Mouse (Mus musculus) liver (tissue): Measurements from ENCODE around the gene Slc20a1.

Experiments
- DNase-seq: peaks from one replicate; pipeline ENCODE4 v3.0.0-alpha.2; 2020; ENCODE audit warnings: mixed read lengths

Gene Slc20a1

DNA sequence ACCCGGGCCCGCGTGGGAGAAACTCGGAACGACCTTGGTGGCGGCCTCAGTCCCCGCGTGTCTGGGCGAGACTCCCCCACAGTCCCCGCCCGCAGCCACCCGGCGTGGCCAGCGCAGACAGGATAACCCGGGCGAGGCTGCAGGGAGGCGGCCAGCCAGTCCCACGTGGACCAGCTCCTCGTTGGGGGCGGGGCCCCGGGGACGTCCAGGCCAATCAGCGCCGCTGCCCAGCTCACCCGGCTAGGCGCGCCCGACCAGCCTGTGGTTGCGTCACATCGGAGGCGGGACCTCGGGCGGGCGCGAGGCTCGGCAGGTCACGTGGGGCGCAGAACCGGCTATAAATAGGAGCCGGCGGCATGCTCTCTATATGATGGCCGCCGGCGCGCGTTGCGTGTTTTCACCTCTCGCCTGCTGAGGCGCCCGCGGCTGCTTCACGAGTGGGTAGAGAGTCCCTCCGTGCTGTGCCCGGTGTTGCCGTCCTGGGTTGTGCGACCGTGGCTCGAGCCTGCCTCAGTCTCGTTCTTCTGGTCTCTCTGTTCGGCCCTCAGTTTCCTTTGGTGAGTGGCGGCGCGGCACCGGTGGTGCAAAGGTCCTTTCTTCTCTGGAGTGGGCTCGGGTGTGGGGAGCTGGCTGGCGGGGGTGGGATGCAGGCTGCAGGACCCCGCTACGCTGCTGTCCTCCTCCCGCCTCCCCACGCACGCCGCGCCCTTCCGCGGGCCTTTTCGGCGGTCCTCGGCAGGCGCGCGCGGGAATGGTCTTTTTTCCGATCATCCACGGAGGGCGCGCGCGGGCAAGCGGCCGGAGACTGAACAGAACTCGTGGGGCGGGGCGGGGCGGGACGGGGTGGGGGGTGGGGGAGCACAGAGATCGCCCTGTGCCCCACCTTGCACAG, at the start of gene Slc20a1:
Gene Slc20a1, plus strand, starts transcription at position 329 of the 892 bp plus-strand sequence.
- DNase-seq = peak; percentile 100

DNA sequence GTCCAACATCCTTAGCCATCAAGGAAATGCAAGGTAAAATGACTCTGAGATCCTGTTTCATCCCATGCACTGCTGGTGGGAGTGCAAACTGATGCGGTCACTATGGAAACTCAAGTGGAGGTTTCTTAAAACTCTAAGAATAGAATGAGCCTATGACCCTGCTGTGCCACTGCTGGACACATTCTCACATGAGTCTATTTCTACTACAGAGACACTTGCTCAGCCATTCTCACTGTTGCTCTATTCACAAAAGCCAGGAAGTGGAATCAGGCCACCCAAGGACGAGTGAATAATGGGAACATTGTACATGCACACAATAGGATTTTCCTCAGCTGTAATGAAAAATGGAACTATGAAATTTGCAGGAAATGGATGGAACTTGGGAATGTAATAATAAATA, 49.7 kb upstream of the Slc20a1 start:
- DNase-seq = no peak

- DNase-seq = no peak
These were observed 48.2 kb upstream of the Slc20a1 start for GRCm38 (mm10) chr2:129150386-129150785.

- DNase-seq = no peak
These were observed 47.5 kb upstream of the Slc20a1 start for GRCm38 (mm10) chr2:129151111-129151510.

GRCm38 (mm10) chr2:129152751-129153150, 45.8 kb upstream of the Slc20a1 start:
- DNase-seq = no peak

DNA sequence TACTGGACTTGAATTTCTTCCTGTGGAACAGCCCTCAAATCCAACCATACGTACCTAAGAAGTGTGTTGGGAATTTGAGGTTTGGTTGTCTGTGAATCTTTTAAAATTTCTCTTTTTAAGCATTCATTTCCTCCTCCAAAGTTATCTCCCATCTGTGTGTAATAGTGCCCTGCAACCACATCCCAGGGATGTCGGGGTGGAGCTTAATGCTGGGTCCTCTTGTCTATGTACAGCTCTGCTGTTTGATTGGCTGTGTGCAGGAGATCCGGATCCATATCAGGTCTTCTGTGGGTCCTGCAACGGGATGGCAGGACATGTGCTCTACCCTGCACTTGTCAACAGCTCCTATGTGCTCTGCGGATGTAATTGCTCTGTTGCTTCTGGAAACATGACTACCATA, 33.7 kb upstream of the Slc20a1 start:
- DNase-seq = no peak

DNA sequence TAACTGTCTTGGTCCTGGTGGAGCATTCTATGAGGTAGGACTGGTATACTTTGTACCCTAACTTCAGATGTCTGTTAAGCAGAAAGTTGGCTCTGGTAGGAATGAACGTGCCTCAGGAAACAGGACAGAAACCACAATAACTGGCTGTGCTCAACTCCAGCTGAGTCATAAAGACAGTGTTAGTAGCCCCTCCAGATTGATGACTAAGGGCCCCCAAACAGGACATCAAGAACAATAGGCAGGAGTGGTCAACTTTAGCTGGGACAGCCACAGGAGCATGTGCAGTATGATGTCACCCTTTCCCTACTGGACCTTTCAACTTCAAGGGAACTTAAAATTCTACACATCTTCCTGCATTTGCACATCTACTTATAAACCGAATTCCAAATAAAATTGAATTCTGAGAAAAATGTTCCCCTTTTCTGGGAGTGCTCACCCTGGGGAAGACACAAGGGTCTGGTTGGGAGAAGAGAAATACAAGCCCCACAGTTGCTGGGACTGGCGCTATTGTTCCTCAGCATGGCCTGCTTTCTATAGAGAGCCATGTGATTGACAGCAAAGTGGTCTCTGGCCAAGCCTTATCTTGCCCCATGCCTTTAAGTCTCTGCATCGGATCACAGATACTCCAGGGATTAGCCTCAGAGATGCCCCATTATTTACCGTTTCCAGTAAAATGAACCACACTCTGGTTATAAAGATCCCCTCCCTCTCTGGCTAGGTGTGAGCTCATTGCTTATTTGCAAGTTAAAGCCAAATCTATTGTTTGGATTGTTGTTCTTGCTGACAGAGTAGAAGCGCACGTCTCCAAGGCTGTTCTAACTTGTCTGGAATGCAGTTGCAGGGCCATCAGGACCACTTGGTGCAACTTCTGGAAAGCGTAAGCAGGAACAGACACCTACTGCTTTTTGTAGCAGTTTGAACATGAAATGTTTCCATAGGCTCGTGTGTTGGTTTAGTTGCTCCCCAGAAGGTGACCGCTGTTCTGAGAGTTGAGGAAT, 31.8 kb upstream of the Slc20a1 start:
- DNase-seq = no peak

- DNase-seq = no peak
These were observed 25.2 kb upstream of the Slc20a1 start for GRCm38 (mm10) chr2:129173386-129173785.

- peak; percentile 57 for DNase-seq
These were observed 24.1 kb upstream of the Slc20a1 start for GRCm38 (mm10) chr2:129174474-129174873.

DNA sequence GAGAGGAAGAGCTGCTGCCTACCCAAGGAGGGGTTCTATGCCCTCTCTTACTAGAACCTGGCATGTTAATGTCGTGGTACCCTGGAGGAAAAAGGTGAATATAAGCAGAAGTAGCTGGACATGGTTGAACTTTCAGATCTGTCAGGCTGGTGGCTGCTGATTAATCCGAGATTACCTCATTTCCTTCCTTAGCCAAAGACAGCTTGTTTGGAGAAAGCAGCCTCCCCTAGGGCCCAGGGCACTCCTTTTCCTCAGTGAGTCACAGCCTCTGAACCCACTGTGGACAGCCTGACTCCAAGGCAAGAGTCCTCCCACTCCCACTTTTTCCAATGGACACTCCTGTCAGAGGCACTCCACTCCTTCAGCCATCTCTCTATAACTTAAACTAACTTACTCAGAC, 22.9 kb upstream of the Slc20a1 start:
- no peak for DNase-seq

DNA sequence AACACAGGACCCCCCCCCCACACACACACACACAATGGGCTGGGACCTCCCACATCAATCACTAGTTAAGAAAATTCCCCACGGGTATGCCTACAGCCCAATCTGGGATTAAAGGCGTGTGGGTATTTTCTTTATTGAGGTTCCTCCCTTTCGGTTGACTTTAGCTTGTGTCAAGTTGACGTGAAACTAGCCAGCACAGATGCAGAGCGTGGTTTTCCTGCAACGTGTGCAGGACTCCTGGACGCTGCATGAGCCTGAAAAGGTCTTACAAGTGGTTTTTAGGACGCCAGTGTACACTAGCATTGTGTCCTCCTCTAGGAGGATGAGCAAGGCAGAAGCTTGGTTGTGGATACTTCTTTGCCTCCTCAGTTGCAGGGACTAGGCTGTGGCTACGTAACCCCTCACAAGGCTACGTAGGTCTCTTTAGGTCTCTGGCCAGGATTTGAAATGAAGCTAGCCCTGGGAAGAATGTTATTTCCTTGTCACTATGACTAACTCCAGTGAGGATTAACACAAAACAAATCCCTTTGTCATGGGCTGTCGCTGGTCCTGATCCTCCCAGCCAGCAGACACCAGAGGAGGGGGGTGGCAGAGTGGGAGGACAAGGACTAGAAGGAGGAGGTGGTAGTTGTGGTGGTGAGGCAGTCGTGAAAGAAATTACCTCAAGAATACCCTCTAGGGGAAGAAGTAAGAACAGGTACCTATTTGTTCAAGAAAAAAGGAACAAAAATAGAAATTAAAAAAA, 21.7 kb upstream of the Slc20a1 start:
- DNase-seq = no peak

DNA sequence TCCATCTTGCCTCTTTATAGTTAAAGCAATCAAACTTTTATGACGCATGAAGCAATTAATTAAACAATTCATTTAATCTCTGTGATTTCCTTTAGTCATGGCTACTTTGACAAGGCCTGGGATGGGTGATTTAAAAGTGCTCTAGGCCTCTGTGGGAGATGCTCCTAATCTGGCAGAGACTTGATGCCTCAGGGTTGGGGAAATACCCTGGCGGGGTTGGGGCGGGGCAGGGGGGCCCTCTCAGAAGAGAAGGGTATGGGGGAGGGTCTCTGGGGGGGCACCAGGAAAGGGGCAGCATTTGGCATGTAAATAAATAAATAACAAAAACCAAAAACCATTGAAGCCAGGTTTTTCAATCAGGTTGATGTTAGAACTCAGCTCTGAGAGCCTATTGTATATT, 20.9 kb upstream of the Slc20a1 start:
- no peak for DNase-seq

DNA sequence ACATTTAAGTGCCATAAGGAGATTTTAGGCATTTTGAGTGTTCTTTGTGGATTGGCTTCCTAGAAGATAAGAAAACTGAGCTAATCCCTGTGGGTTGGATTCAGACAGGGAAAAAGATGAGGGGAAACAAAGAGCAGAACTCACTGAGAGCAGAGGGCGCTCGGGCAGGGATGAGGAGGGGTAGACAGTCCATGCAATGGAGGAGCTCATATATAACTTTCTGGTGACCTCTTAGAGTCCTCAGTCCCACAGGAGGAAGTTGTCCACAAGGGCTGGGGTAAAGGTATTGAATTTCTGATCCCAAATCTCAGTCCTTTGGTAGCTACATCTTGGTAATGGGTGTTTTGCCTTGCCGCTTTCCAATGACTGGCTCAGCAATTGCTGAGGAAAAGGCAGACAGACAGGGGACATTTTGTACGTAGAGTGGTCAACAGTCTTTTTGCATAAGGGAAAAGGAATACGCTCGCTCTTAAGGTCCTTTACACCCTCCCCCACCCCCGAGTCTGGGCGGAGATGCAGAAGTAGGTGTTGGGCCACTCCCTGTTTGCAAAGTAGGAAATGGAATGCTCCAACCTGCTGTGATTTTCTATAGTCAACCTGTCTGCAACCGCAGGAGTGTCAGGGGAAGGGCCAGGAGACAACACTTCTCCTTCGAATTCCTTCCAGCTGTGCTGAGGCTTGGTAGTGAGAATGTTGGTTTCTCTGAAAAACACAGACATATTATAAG, 20.2 kb upstream of the Slc20a1 start:
- no peak for DNase-seq

DNA sequence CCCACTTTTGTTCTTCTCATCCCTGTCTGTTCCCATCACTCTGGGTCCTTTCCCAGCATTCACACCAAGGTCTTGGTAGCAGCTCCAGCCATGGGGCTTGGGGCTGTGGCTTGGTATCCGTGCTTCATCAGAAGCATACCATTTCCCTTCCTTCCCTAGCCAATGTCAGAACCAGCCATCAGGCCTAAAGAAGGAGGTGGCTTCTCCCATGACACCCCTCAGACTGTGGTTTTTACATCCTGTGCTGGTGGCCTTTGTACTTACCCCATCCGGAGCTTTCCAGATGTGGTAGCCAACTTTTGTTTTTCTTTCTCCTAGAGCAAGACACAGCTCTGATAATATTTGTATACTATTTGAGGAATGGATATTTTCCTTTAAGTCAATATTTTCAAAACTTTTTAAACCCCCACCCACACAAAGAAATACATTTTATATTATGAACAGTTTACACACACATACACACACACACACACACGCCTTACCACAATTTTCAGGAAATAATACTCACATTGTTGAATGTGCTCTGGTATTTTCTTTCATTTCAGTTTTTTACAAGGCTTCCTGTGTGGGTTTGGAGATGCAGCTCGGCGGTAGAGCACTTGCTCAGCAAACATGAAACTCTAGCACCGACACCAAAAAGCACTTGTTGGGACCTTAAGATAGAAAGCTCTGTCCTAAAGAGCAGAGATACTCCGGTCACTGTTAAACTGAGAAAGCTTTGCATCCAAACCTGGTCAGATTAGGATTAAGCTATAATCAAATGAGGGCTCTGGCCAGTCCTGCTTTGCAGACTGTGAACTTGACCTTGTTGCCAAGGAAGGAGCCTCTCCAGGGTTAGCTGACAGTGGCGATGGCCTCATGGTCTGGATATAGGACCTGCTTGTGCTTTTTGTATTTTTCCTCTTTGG, 18.4 kb upstream of the Slc20a1 start:
- no peak for DNase-seq

- DNase-seq = peak; percentile 49
These were observed 17.1 kb upstream of the Slc20a1 start for GRCm38 (mm10) chr2:129181509-129181908.

DNA sequence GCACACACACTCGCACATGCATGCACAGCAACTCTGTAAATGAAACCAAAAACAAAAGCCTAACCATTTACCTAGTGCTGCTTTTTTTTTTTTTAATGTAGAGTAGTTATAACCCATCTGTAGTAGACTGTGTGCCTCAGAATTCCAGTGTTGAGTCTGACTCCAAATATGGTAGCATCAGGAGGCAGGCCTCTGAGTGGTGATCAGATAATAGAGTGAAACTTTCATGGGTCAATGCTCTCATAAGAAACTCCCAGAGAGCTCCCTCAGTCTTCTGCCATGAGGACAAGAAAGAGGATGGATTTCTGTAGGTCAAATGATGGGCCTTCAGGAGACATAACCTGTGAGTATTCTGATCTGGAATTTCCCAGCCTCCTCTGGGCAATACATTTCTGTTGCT, 16.2 kb upstream of the Slc20a1 start:
- no peak for DNase-seq

DNA sequence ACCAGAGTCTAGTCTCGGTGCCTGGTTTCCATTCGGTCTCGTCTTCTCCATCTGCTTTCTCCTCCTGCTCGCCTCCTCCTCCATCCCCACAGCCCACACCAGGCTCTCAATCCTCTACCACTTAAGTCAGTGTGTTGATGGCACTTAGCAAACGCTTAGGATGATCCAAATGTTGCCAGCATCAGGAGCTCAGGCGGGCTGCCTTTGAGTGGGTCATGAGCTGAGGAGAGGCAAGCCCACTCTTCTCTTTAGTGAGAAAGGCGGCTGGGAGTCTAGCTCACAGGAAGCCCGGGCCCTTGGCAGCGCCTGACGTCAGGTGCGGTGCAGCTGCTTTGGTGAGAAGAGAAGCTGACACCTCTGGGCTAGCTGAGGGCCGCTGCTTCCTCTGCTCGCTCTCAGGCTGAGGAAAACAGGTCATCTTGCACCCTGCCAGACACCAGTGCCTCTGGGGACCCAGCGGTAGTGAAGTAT, 15.0 kb upstream of the Slc20a1 start:
- no peak for DNase-seq

GRCm38 (mm10) chr2:129184853-129185252, 13.7 kb upstream of the Slc20a1 start:
- no peak for DNase-seq

DNA sequence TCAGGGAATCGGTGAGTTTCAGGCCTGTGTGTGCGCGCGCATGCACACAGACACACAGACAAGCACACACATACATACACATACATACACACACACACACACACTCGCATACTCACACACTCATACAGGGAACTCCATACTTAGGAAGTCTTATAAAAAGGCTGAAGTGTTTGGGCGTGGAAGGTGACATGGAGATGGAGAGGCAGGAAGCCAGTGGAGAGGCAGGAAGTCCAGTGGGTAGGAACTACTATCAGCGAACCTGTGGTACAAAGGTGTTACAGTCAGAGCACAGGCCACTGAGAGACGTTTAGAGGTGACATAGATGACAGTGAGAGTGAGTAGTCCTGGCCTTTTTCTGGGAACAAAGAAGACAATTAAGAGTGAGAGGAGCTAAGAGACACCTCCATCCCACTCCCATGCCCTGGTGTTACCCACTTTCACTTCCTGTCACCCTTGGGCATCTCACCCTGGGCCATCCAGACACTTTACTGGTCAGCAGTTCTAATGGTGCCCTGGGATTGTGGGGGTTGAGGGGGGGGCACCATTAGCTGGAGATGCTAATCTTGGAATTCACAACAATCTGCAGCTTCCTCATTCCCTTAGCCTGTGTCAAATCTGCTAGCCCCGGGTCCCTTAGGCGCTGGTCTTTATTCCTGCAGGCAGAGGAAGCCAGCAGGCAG, 12.8 kb upstream of the Slc20a1 start:
- DNase-seq = no peak

- DNase-seq = no peak
These were observed 12.2 kb upstream of the Slc20a1 start for GRCm38 (mm10) chr2:129186291-129186919.
